Mouse (Mus musculus) bone marrow macrophage, adult 2 months (primary cell): Measurements from ENCODE around the gene Gm20388.

ENCODE experiments used
- CTCF ChIP-seq: IDR thresholded peaks from 2 replicates; pipeline ENCODE4 v1.5.1; 2012; ENCODE audit warnings: low read depth, mild to moderate bottlenecking, low read length, moderate library complexity
- POLR2A ChIP-seq: IDR thresholded peaks from 2 replicates; pipeline ENCODE4 v1.6.1; 2012; ENCODE audit warnings: mild to moderate bottlenecking, low read depth, low read length, borderline replicate concordance

GRCm38 (mm10) chr8:119952747-119953146, 42.1 kb downstream of the Gm20388 start:
- TF ChIP-seq POLR2A: no peak
- no peak for TF ChIP-seq CTCF
